Mouse (Mus musculus) neural tube, embryonic 14.5 days (tissue): Measurements from ENCODE around the gene Magi3. TPM values are rescaled to one million over a fixed set of nuclear protein-coding genes. Genes with fewer than 3 reads are reported as not detected.

Experiments
- ATAC-seq: fragments of 200-750 bp; cut with Nextera tagmentation; 2 replicates; pipeline ENCODE4 v1.8.0; 2017; ENCODE audit warnings: low read depth, mild to moderate bottlenecking, moderate TSS enrichment, moderate library complexity
- H3K27ac ChIP-seq: fragments of 300-500 bp; sonication (generic); 2 replicates; pipeline ENCODE4 v1.5.1; 2014; ENCODE audit warnings: low read depth, mild to moderate bottlenecking, control low read depth, low read length, moderate library complexity, mixed read lengths
- H3K27me3 ChIP-seq: fragments of 300-500 bp; sonication (generic); 2 replicates; pipeline ENCODE4 v1.6.1; 2014; ENCODE audit warnings: low read length; ENCODE audit not compliant: control insufficient read depth, insufficient read depth
- H3K36me3 ChIP-seq: fragments of 300-500 bp; sonication (generic); 2 replicates; pipeline ENCODE4 v1.6.1; 2014; ENCODE audit warnings: low read length, mixed read lengths; ENCODE audit not compliant: control insufficient read depth, insufficient read depth
- H3K4me1 ChIP-seq: fragments of 300-500 bp; sonication (generic); 2 replicates; pipeline ENCODE4 v1.6.1; 2014; ENCODE audit warnings: low read length; ENCODE audit not compliant: control insufficient read depth, insufficient read depth
- H3K4me2 ChIP-seq: fragments of 300-500 bp; sonication (generic); 2 replicates; pipeline ENCODE4 v1.6.1; 2014; ENCODE audit warnings: mild to moderate bottlenecking, low read depth, low read length, control low read depth
- H3K4me3 ChIP-seq: fragments of 300-500 bp; sonication (generic); 2 replicates; pipeline ENCODE4 v1.5.1; 2014; ENCODE audit warnings: low read depth, low read length, control low read depth, mixed read lengths
- H3K9ac ChIP-seq: fragments of 300-500 bp; sonication (generic); replicated peaks from 2 replicates; pipeline ENCODE4 v1.6.1; 2014; ENCODE audit warnings: low read depth, mild to moderate bottlenecking, control low read depth, low read length, mixed read lengths
- H3K9me3 ChIP-seq: fragments of 300-500 bp; sonication (generic); 2 replicates; pipeline ENCODE4 v1.6.1; 2016; ENCODE audit warnings: low read length; ENCODE audit not compliant: control insufficient read depth
- WGBS: fragments of 180-500 bp; shearing (Covaris S2); extraction: QIAGEN DNeasy Blood & Tissue Kit; methylation state at CpG from one replicate; pipeline ENCODE4 v1.1.7; 2014; 5-methylcytosine and 5-hydroxymethylcytosine counted together
- polyA plus RNA-seq: library from polyadenylated mRNA; unstranded; fragments of >200 nt; fragmentation: Nextera tagmentation; extraction: Ambion mirVana; gene quantifications from 2 replicates; pipeline ENCODE4 v1.2.1, GENCODE M21; 2014

Gene Magi3
- polyA plus RNA-seq, 1 experiment from 2014 or later = 10.6 TPM

- Histone ChIP-seq H3K36me3 (peaks cover 9% of the 10 kb centered on the region; the same call in 1 of the 2 replicates), H3K4me2 (peak overlapping the region; percentile 67), H3K9me3 (no peaks in the 10 kb centered on the region), H3K4me1 (peaks cover 12% of the 10 kb centered on the region), H3K27ac (peak overlapping the region; percentile 97), H3K9ac (peak overlapping the region; percentile 96), H3K4me3 (peak overlapping the region; percentile 86), H3K27me3 (no peaks in the 10 kb centered on the region)
- no peak for ATAC-seq
- 23% methylated on average over 2 of the region's 2 CpGs for WGBS
Measured at GRCm38 (mm10) chr3:103967231-103967630, 252.9 kb downstream of the Magi3 start.
